Mouse (Mus musculus) gastrocnemius, postnatal 25 days (tissue): ENCODE results near the gene 1110002E22Rik. TPM values are rescaled to one million over a fixed set of nuclear protein-coding genes. Genes with fewer than 3 reads are reported as not detected.

Experiments used
- DNase-seq: peaks from one replicate; pipeline ENCODE4 v3.0.0; 2022
- total RNA-seq, 2 experiments: library from RNA; stranded (reverse); gene quantifications; 1 replicate in 1 of 2; 2 replicates in 1 of 2; pipeline ENCODE4 v1.2.3; 2021

1110002E22Rik gene
- total RNA-seq, 2 experiments from 2014 or later, result 158 to 162 TPM

- DNase-seq, result peak; percentile 76
Observed at GRCm38 (mm10) chr3:138063731-138064329, 1.0 kb upstream of the 1110002E22Rik start.

DNA sequence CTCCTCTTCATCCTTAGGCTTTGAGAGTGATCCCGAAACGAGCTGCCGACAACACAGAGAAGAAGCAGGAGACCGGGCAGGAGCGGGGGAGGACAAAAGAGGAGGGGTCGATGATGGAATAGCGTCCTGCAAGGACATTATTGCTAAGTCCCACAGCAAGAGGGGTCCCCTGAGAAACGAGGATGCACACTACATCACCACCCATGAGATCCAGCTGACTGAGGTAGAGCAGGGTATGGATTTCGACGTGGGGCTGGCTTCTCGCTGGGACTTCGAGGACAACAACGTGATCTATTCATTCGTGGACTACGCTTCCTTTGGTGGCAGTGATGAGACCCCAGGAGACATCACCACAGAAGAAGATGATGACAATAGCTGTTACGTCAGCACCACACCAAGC, 1.1 kb downstream of the 1110002E22Rik start:
- no peak for DNase-seq

GRCm38 (mm10) chr3:138066348-138066856, 1.6 kb downstream of the 1110002E22Rik start:
- DNase-seq, result peak; percentile 68

GRCm38 (mm10) chr3:138067288-138067687, 2.4 kb downstream of the 1110002E22Rik start, which contains the start of gene Gm5105:
Gene Gm5105, minus strand, starts transcription at chr3:138067388.
- DNase-seq, result no peak

GRCm38 (mm10) chr3:138068103-138068502, 3.3 kb downstream of the 1110002E22Rik start:
- peak; percentile 19 for DNase-seq

- no peak for DNase-seq
Observed at GRCm38 (mm10) chr3:138069756-138070511, 5.1 kb downstream of the 1110002E22Rik start.

DNA sequence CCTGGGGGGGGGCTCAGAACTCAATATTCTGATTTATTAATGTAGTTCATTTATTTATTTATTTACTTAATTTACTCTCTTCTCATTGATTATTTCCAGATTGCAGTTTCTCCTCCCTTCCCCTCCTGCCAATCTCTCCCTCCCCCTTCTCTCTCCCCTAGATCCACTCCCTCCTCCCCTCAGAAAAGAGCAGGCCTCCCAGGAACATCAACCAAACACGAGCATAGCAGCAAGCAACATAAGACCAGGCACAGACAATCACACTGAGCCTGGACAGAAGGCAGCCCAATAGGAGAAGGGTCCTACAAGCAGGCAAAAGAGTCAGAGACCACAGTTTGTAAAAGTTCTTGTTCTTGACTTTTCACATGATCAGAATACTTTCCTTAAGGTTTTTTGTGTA, 6.2 kb downstream of the 1110002E22Rik start:
- DNase-seq, result no peak

DNA sequence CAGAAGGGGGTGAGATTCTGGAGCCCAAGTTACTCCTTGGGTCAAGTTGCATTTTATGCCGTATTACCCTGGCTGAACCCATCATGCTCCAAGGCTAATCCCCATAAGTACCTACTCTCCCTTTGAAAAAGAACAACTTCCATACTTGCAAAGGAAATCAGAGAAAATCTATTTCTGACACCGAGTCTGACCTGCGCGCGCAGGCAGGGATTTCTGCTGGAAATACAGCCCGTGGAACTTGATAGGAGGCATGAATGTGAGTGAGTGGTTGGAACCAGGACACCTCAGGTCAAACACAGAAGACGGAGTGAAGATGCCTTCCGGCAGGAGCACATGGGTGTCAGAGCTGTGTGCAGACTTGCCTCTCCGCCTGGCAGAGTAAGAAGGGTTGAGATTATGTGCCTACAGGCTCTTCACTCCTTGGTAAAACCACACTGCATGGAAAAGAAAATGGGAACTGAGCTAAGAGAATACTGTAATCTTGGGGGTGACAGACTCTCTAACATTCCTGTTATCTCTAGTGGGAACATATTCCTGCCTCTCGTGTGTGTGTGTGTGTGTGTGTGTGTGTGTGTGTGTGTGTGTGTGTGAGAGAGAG, 6.7 kb downstream of the 1110002E22Rik start:
- DNase-seq, result peak; percentile 45

GRCm38 (mm10) chr3:138074214-138074613, 9.4 kb downstream of the 1110002E22Rik start:
- no peak for DNase-seq

DNA sequence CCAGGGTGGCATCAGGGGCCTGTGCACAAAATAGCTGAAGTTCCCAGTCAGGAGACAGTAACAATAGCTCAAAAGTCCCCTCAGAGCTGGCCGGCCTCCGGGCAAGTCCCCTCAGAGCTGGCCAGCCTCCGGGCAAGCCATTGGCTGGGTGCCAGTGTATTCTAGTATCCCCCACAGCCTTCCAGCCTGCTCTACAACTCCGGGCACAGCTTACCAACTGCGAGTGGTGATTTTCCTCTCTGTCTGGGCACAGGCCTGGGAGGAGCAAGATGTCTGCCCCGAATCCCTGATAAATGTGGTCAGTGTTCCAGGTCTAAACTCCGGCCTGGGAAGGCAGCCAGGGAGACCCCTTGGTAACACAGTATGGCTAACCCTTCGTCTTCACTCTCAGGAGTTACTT, 10.4 kb downstream of the 1110002E22Rik start:
- no peak for DNase-seq

- DNase-seq, result no peak
Observed at GRCm38 (mm10) chr3:138077476-138078340, 12.9 kb downstream of the 1110002E22Rik start.

DNA sequence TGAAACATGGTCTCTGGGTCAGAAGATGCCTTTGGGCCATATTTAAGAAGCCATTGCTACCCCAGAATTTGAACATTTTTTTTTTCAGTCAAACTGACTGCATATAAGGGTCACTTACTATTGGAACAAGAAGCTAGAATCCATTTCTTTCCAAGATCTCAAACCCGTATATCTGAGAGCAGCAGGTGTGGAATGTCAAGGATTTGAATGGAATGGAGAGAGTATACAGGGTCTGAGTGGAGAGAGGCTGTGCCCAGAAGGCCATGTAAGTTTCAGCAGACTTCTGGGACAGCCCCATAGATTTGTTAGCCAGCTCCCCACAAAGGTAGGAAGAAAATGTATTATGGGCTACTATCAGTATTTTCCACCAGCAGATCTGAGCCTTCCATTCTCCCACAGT, 13.8 kb downstream of the 1110002E22Rik start:
- no peak for DNase-seq

- no peak for DNase-seq
Observed at GRCm38 (mm10) chr3:138083073-138083637, 18.3 kb downstream of the 1110002E22Rik start.

- no peak for DNase-seq
Observed at GRCm38 (mm10) chr3:138083896-138084295, 19.0 kb downstream of the 1110002E22Rik start.

- DNase-seq, result no peak
Observed at GRCm38 (mm10) chr3:138095301-138095700, 30.4 kb downstream of the 1110002E22Rik start.

DNA sequence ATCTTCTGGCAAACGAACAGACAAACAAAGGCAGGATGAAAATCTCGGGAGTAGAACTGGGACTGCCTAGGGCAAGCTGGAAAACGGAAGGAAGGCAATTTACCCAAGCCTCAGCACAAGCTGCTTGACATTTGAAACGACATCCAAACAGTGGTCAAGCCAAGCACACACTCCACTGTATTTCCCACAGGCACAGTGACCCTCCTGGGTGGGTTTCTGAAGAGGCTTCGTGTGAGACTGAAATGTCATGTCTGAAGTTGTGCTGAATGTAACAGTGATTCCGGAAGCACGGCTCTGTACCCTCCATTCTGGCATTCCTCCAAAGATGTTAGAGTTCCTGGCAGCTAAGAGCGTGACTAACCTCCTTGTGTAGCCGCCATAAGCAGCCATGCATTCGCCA, 30.9 kb downstream of the 1110002E22Rik start:
- DNase-seq, result no peak

DNA sequence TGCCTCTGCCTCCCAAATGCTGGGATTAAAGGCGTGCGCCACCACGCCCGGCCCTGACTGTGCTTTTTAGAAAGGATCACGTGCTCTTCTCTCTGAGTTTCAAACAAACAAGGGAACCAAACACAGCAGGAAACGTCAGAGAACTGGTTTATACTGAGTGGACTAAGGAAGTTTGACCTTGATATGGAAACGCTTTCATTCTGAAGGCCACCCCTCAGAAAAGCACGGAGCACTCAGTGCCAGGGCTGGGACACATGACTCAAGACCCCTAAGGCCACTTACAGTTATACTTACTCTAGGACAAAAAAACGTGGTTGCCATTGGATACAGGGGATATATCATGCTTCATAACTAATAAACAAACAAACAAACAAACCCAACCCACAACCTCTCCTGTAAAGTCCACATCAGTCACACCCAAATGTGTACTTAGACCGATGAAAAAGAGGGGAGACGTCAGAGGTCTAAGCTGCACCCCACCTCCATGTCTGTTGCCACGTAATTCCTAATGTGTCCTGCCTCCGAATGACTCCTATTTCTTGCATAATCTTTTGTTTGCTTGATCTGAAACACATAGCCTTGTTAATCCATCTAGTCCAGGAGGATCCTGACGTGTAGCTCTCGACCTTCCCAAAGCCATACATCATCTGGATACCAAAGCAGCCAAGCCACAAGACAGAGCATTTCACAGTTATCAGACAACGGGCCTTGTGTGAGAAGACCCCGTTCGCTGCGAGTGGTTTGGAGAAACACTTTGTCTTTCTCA, 31.6 kb downstream of the 1110002E22Rik start:
- DNase-seq, result no peak

DNA sequence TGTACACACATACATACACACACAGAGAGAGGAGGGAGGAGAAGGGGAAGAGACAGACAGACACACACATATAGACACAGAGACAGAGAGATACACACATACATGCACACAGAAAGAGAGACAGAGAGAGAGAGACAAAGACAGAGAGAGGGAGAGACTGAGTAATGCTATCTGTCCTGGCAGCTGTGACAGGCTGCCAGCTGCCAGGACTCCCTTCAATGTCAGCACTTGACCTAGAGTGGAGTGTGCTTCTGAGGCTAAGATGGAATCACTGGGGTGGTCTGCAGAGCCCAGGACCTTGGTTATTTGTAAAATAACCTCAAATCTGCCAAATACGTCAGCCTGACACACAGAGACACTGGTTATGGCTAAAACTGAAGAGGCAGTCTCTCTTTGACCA, 32.9 kb downstream of the 1110002E22Rik start:
- no peak for DNase-seq

- DNase-seq, result no peak
Observed at GRCm38 (mm10) chr3:138101936-138102335, 37.1 kb downstream of the 1110002E22Rik start.

- no peak for DNase-seq
Observed at GRCm38 (mm10) chr3:138103690-138104089, 38.8 kb downstream of the 1110002E22Rik start.

GRCm38 (mm10) chr3:138105056-138105455, 40.2 kb downstream of the 1110002E22Rik start:
- DNase-seq, result no peak
